Mouse (Mus musculus) G1E (cell line): ENCODE measurements around the gene Gpx1.

Source experiments
- CTCF ChIP-seq: IDR thresholded peaks from 2 replicates; pipeline ENCODE4 v1.5.1; 2012; ENCODE audit warnings: low read depth, low read length, inconsistent platforms, mixed read lengths
- GATA1 ChIP-seq: IDR thresholded peaks from 2 replicates; pipeline ENCODE4 v1.6.1; 2012; ENCODE audit warnings: borderline replicate concordance, low read length, inconsistent platforms, mixed read lengths
- TAL1 ChIP-seq: conservative IDR thresholded peaks from 2 replicates; pipeline ENCODE4 v1.6.1; 2012; ENCODE audit warnings: low read depth, low read length, inconsistent platforms, mixed read lengths

DNA sequence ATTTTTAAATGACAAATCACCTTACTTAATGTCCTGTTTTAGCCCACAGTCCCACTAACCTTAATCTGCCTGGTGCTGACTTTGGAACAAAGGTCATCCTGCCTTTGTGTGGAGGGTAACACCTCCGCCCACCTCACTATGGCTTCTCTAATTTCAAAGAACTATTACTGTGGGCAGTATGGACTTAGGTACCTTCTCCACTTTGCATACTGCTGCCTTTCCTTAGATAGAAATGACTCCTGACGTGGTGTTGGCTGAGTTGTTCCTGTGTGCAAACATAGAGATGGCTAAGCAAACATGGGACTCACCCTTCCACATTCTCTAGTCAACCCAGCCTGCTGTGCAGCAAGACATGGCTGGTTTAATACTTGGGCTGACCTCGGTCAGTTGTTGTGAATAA lies 36.9 kb upstream of the Gpx1 start:
- TF ChIP-seq CTCF (no peak), GATA1 (no peak), TAL1 (no peak)
